Mouse (Mus musculus) lung, adult 2 months (tissue): ENCODE results near the gene Rpl23.

Experiments used
- CTCF ChIP-seq: fragments of 200-500 bp; IDR thresholded peaks from 2 replicates; pipeline ENCODE4 v1.5.1; 2011; ENCODE audit warnings: mild to moderate bottlenecking, low read length, control low read depth; ENCODE audit not compliant: insufficient read depth
- POLR2A ChIP-seq: fragments of 200-500 bp; IDR thresholded peaks from 2 replicates; pipeline ENCODE4 v1.6.1; 2011; ENCODE audit warnings: low read depth, mild to moderate bottlenecking, control low read depth, low read length, borderline replicate concordance; ENCODE audit errors: extremely low read depth

- TF ChIP-seq CTCF: no peak
- no peak for TF ChIP-seq POLR2A
These were observed 7.5 kb upstream of the Rpl23 start for GRCm38 (mm10) chr11:97789727-97790126.
